Mouse (Mus musculus): Measurements from ENCODE around the gene Best2. TPM values are rescaled to one million over a fixed set of nuclear protein-coding genes. Genes with fewer than 3 reads are reported as not detected.
A peak's percentile ranks its signal among the peaks of the same experiment; 100 is the strongest.

Gene Best2
- total RNA-seq, 2 experiments from 2014 or later: not detected

DNA sequence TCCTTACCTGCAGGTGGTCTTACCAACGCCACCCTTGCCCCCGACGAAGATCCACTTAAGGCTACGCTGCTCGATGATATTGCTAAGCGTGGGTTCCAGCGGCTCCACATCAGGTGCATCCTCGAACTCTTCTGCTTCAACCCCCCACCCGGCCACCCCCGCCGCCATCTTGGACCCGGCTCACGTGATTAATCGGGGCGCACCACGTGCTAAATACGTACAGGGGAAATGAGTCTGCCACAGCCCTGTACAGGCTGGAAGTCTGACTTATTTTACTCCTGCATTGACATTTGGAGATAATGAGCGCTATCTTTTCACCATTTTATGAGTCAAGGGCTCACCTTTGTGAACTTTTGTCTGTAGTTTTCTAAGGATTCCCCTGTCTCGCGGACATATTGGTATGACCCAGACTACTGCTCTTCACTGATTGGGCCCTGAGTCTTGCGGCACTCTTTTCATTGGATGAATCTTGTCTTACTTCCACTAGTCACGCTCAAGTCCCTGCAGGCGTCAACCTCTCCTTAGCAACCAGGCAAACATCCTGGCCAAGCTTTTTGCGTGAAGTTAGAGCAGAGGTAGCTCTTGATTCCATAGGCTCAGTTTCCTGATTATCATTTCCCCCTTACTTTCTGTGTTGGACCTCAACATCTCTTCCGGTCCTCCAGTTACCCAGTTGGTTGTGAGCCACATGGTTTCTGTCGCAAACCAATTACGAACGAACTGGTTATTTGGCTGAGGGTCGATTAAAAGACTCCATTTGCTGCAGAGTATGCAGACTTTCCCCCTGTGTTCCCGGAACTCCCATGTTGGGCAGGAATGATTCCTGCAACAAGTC lies 11.0 kb upstream of the Best2 start, which contains the start of gene Asna1:
Gene Asna1, minus strand, starts transcription at position 184 of the 835 bp plus-strand sequence.
- intact Hi-C loops (cut with DNase I): no loop called here
- DNase-seq (ENCODE audit: low spot score in 2 of 2): peak; percentile 83 to 95

DNA sequence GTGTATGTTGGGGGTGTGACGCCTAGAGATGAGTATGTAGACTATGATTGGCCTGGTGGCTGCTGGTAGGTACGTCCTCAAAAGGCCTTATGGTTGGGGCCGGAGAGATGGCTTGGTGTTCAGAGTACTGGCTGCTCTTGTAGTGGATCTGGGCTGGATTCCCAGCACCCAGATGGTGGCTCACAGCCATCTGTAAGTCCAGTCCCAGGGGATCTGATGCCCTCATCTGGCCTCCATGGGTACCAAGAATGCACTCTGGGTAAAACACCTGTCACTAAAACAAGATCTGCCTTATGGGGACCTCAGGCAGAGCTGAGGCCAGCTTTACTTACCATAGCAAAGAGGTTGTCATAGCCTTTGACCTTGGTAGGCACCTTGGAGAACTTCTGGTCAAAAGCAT lies 9.5 kb upstream of the Best2 start:
- DNase-seq (ENCODE audit: low spot score in 2 of 2): no peak
- intact Hi-C loops (cut with DNase I): no loop called here

DNA sequence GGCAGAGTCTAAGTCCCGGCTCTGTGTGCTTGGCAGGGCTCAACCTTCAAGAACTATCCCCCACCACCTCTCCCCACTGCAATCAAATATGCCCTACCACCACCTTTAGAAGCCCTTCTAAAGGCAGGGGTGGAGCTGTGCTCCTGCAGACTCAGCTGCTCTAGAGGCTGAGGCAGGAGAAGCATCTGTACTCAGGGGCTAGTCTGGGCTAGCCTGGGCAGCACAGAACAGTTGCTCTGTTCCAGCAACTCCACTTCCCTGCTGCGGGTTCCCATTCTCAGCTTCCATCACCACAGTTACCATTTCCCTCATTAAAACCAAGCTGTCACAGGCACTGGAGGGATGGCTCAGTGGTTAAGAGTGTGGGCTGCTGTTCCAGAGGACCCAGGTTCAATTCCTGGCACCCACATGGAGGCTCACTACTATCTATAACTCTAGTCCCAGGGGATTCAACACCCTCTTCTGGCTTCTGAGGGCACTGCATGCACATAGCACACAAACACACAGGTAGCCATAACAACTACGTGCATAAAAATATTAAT lies 7.3 kb upstream of the Best2 start:
- intact Hi-C loops (cut with DNase I): no loop called here
- DNase-seq (ENCODE audit: low spot score in 2 of 2): no peak

DNA sequence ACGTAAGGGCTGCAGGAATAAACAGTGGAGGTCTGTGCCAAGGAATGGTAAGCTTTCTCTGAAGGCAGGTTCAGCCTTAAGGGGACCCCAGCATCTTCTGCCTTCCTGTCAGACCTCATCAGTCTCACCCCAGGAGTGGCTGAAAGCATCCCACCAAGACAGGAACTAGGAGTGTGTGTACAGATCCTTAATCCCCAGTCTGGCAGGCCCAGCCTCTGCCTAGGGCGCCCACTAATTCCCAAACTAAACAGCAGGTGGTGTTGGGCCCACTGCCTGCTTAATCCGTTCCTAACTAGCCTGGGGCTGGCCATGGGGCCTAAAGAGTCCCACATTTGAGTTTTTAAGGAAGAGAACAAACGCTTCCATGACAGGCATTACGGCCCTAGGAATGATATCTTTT lies 2.9 kb upstream of the Best2 start:
- intact Hi-C loops (cut with DNase I): no loop called here
- DNase-seq (ENCODE audit: low spot score in 2 of 2): no peak

- intact Hi-C loops (cut with DNase I): no loop called here
- DNase-seq (ENCODE audit: low spot score in 2 of 2): no peak
Measured at GRCm38 (mm10) chr8:85016724-85017123, 2.4 kb upstream of the Best2 start.

GRCm38 (mm10) chr8:85013230-85013840 lies 996 bp downstream of the Best2 start:
- intact Hi-C loops (cut with DNase I): no loop called here

DNA sequence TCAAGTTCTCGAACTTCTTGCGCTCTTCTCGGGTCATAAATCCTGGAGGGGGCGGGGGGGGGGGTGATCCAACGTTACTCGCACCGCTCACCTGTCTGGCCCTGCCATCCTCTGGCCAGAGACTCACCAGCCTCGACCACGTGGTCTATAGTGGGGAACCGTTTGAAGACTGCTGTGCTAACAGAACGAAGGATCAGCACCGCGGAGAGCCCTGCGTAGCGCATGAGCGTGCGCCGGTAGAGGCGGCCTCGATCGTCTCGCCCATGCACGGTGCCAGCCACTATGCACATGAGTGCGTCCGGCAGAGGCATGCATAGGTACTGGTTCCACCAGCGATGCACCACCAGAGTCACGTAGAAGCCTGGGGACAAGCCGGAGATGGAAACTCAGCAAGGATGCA lies 3.1 kb downstream of the Best2 start:
- intact Hi-C loops (cut with DNase I): no loop called here

More at GRCm38 (mm10) chr8:85013230-85013840, 996 bp downstream of the Best2 start:
- DNase-seq (ENCODE audit: low spot score in 2 of 2): peak; percentile 77 to 88

DNA sequence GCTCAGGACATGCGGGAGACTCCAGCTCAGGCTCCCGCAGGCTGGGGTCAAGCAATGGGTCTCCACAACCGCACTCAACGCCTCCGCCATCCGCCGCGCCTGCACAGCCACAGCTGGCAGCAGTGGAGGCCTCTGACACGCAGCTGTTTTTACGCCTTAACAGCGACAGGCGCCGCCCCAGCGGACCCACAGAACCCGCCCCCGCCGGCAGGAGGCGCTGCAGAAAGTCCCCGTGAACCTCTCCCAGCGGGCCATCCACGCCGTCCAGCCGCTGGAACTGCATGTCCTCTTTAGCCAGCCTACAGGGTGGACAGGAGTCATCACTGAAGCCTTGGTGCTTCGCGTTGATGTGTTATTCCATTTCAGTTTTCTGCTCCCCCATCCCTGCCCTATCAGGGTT lies 6.6 kb downstream of the Best2 start:
- intact Hi-C loops (cut with DNase I): no loop called here

More for the DNA sequence above, 3.1 kb downstream of the Best2 start:
- no peak for DNase-seq (ENCODE audit: low spot score in 2 of 2)

GRCm38 (mm10) chr8:84997649-84998295 lies 16.6 kb downstream of the Best2 start:
- peak; percentile 95 for DNase-seq (ENCODE audit: low spot score in 2 of 2)
- intact Hi-C loops (cut with DNase I): no loop called here

More for the DNA sequence above, 6.6 kb downstream of the Best2 start:
- no peak for DNase-seq (ENCODE audit: low spot score in 2 of 2)

DNA sequence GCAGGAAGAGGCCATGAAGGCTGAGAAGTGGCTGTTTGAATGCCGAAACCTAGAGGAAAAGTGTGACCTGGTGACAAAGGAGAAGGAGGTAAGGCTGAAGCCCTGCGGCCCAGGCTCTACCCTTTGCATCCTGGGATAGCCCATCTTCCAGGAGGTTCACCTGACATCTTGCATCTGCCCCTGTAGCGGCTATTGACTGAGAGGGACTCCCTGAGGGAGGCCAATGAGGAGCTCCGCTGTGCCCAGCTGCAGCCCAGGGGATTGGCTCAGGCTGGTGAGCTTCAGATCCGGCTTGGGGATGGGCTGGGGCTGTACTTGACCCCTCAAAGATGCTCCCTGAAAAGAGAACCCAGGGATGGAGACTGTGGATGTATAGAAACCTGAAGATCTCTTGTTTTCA lies 17.4 kb downstream of the Best2 start:
- intact Hi-C loops (cut with DNase I): no loop called here
- no peak for DNase-seq (ENCODE audit: low spot score in 2 of 2)

DNA sequence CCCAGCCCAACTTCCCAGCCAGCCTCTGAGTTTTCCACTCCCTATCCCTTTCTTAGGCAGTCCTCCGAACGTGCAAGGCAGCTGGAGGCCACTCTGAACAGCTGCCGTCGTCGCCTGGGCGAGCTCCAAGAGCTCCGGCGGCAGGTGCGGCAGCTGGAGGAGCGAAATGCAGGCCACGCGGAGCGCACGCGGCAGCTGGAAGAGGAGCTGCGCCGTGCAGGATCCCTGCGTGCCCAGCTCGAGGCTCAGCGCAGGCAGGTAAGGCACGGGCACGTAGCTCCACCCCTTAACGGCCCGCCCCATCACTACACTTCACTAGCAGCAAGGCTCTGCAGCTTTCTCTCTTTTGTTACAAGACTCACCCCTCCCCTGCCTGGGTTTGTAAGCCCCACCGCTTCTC lies 18.7 kb downstream of the Best2 start:
- intact Hi-C loops (cut with DNase I): no loop called here
- no peak for DNase-seq (ENCODE audit: low spot score in 2 of 2)

GRCm38 (mm10) chr8:84994375-84994774 lies 20.0 kb downstream of the Best2 start:
- DNase-seq (ENCODE audit: low spot score in 2 of 2): no peak
- intact Hi-C loops (cut with DNase I): no loop called here

GRCm38 (mm10) chr8:84990836-84991235 lies 23.5 kb downstream of the Best2 start:
- DNase-seq (ENCODE audit: low spot score in 2 of 2): no peak
- intact Hi-C loops (cut with DNase I): loop anchor here (1.0 kb wide), 1 partner anchor 15 kb away; no protein-coding TSS in a partner anchor

GRCm38 (mm10) chr8:84990349-84990748 lies 24.0 kb downstream of the Best2 start, which contains the start of gene Hook2:
Gene Hook2, plus strand, starts transcription at chr8:84990603.
- intact Hi-C loops (cut with DNase I): loop anchor here (1.0 kb wide), 1 partner anchor 14 kb away; no protein-coding TSS in a partner anchor
- peak; percentile 98 to 99 for DNase-seq (ENCODE audit: low spot score in 2 of 2)

DNA sequence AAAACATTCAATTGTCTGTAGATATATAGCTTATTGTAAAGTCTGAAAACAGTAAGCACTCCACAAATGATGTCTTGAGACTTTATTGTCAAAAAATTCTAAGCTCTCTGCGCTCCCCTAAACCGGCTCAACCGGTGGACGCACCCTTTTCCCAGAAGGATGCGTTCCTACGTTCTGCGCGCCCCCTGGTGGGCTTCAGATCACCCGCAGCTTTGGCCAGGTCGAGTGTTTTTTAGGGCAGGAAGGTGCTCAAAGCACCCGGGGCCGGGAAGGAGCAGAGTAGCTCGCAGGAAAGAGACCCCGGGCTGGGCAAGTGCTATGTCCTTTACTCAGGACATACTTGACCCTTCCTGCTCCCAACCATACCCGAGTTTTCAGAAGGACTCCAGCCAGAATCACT lies 24.5 kb downstream of the Best2 start:
- intact Hi-C loops (cut with DNase I): loop anchor here (1.0 kb wide), 1 partner anchor 14 kb away; no protein-coding TSS in a partner anchor

GRCm38 (mm10) chr8:84989311-84989731 lies 25.0 kb downstream of the Best2 start:
- intact Hi-C loops (cut with DNase I): no loop called here
- DNase-seq (ENCODE audit: low spot score in 2 of 2): no peak

More for the DNA sequence above, 24.5 kb downstream of the Best2 start:
- peak; percentile 89 to 91 for DNase-seq (ENCODE audit: low spot score in 2 of 2)

DNA sequence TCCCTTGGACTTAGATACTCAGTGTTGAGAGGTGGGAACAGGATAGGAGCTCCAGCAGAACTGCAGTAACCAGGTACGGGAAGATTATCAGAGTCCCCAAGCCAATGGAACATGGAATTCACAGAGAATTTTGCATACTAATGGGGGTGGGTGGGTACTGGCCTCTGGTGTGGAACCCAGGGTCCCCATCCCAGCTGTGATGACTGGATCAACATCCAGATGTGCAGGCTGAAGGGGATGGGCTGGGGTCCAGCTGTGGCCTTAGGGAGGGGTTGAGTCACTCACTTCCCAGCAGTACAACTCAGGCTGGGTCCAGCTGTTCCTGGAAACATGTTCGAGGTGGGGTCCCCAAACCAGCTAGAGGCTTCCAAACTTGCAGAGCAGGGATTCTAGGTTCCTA lies 26.4 kb downstream of the Best2 start:
- intact Hi-C loops (cut with DNase I): no loop called here
- DNase-seq (ENCODE audit: low spot score in 2 of 2): no peak

DNA sequence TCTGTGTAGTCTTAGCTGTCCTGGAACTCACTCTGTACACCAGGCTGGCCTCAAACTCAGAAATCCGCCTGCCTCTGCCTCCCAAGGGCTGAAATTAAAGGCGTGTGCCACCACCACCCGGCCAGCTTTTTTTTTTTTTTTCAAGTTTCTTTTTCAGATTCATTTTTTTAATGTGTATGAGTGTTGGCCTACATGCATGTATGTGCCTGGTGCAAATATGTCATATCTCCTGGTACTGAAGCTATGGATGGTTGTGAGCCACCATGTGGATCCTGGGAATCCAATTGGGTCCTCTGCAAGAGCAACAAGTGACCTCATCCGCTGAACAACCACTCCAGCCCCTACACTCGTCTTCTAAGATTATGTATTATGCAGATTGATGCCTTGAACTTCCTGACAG lies 26.9 kb downstream of the Best2 start:
- intact Hi-C loops (cut with DNase I): no loop called here
- DNase-seq (ENCODE audit: low spot score in 2 of 2): no peak

DNA sequence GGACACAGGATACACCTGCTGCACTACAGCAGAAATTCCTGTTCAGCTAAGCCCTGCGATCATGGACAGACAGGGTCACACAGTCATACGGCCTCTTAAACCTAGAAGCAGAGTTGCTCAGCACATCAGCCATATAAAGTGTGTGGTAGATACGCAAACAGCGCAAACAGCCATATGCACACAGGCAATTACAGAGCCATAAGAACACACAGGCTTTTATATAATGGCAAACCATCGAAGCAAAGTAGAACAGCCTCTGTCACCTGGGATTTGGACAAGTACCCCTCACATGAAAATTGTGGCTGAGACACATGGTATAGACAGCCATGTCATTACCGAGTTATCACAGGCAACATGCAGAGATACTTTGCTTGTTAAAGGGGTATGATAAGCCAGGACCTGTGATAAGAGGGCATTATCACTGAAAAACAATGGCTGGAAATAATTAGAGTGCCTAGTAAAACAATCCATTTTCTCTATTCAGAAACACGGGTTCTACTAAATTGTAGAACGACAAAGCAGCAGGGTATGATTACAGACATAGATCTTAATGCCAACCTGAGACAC lies 27.9 kb downstream of the Best2 start:
- no peak for DNase-seq (ENCODE audit: low spot score in 2 of 2)
- intact Hi-C loops (cut with DNase I): no loop called here
